Mouse (Mus musculus) lung, embryonic 16.5 days (tissue): ENCODE measurements around the gene Cgas. TPM values are rescaled to one million over a fixed set of nuclear protein-coding genes. Genes with fewer than 3 reads are reported as not detected.

Source experiments
- microRNA-seq: library from miRNA; unstranded; fragments of <30 nt; microRNA quantifications from one replicate; pipeline ENCODE4, GENCODE M21; 2016
- polyA plus RNA-seq: library from polyadenylated mRNA; unstranded; fragments of >200 nt; fragmentation: Nextera tagmentation; extraction: Ambion mirVana; gene quantifications from 2 replicates; pipeline ENCODE4 v1.2.1, GENCODE M21; 2015

Gene Cgas
- polyA plus RNA-seq, 1 experiment from 2014 or later, result 2.7 TPM

Small RNAs within 50 kb of the gene (microRNA-seq; reads per million reads assigned to microRNA genes)
- not detected for gene Gm26377

Other genes with a start within 250 kb of the Cgas start
- not detected in 2 replicates for gene Gsta1, start 212.6 kb downstream of the Cgas start, polyA plus RNA-seq
- 0.25 TPM in 1 of 2 replicates, not detected in the other for gene Gm3776, start 186.1 kb downstream of the Cgas start, polyA plus RNA-seq
- not detected in 2 replicates for gene Gm10639, start 153.3 kb downstream of the Cgas start, polyA plus RNA-seq
- gene Omt2a, start 128.4 kb downstream of the Cgas start, polyA plus RNA-seq, result not detected in 2 replicates
- gene Omt2b, start 115.6 kb downstream of the Cgas start, polyA plus RNA-seq, result not detected in 2 replicates
- gene Gsta2, start 87.4 kb downstream of the Cgas start, polyA plus RNA-seq, result 0.33 TPM in 1 of 2 replicates, not detected in the other
- gene Dppa5a, start 75.1 kb downstream of the Cgas start, polyA plus RNA-seq, result 0.44 TPM in 1 of 2 replicates, not detected in the other
- 2.8 and 3.1 TPM in 2 replicates for gene Ooep, start 64.5 kb downstream of the Cgas start, polyA plus RNA-seq
- 0.11 and 0.13 TPM in 2 replicates for gene Ddx43, start 47.5 kb downstream of the Cgas start, polyA plus RNA-seq
- 22.5 and 22.8 TPM in 2 replicates for gene Mto1, start 5.0 kb upstream of the Cgas start, polyA plus RNA-seq
- gene Gm17324, start 5.5 kb upstream of the Cgas start, polyA plus RNA-seq, result 1.0 and 1.3 TPM in 2 replicates
- gene Eef1a1, start 45.9 kb upstream of the Cgas start, polyA plus RNA-seq, result 4,476 and 4,740 TPM in 2 replicates
- gene Slc17a5, start 144.8 kb upstream of the Cgas start, polyA plus RNA-seq, result 14.9 and 16.2 TPM in 2 replicates
- gene Cd109, start 172.3 kb upstream of the Cgas start, polyA plus RNA-seq, result 10.6 and 10.7 TPM in 2 replicates